Mouse (Mus musculus) MEL (cell line): Measurements from ENCODE around the gene Dyrk1a.

ENCODE experiments used
- CTCF ChIP-seq, 3 experiments: IDR thresholded peaks in 2 of 3; conservative IDR thresholded peaks in 1 of 3; 2 replicates each; pipeline ENCODE4 v1.5.1; 2011 to 2012; ENCODE audit warnings: low read length in 3 of 3, low read depth in 2 of 3, mild to moderate bottlenecking in 2 of 3, improper control_type of control experiment in 1 of 3, inconsistent platforms in 1 of 3, mixed read lengths in 1 of 3, moderate library complexity in 1 of 3; ENCODE audit not compliant: control insufficient read depth in 1 of 3, insufficient read depth in 1 of 3, poor library complexity in 1 of 3, severe bottlenecking in 1 of 3
- POLR2A ChIP-seq, 2 experiments: IDR thresholded peaks; 2 replicates each; pipeline ENCODE4 v1.6.1; 2011 to 2012; ENCODE audit warnings: low read length in 2 of 2, mild to moderate bottlenecking in 2 of 2, control low read depth in 1 of 2, improper control_type of control experiment in 1 of 2, low read depth in 1 of 2, moderate library complexity in 1 of 2; ENCODE audit not compliant: control insufficient read depth in 1 of 2, insufficient read depth in 1 of 2, poor library complexity in 1 of 2
- ZC3H11A ChIP-seq: IDR thresholded peaks from 2 replicates; pipeline ENCODE4 v1.6.1; 2012; ENCODE audit warnings: low read depth, mild to moderate bottlenecking, inconsistent platforms, low read length, improper control_type of control experiment
- ZKSCAN1 ChIP-seq: IDR thresholded peaks from 2 replicates; pipeline ENCODE4 v1.6.1; 2012; ENCODE audit warnings: low read depth, mild to moderate bottlenecking, inconsistent platforms, low read length, improper control_type of control experiment, moderate library complexity
- ZNF384 ChIP-seq: IDR thresholded peaks from 2 replicates; pipeline ENCODE4 v1.6.1; 2012; ENCODE audit warnings: low read depth, mild to moderate bottlenecking, inconsistent platforms, low read length, improper control_type of control experiment

GRCm38 (mm10) chr16:94735472-94735871 is 165.7 kb downstream of the Dyrk1a start:
- TF ChIP-seq CTCF (IDR thresholded peaks at IDR 0.05 in 2 of 3, conservative IDR thresholded peaks at IDR 0.05 in 1 of 3; ENCODE audit: control insufficient read depth in 1 of 3, insufficient read depth in 1 of 3, low read depth in 2 of 3, low read length in 3 of 3, poor library complexity in 1 of 3, severe bottlenecking in 1 of 3) (no peak), ZNF384 (no peak), POLR2A (IDR thresholded peaks at IDR 0.05; ENCODE audit: control insufficient read depth in 1 of 2, insufficient read depth in 1 of 2, low read depth in 1 of 2, low read length in 2 of 2, poor library complexity in 1 of 2) (no peak), ZC3H11A (no peak), ZKSCAN1 (no peak)
